Mouse (Mus musculus): ENCODE measurements around the gene Srsx. TPM values are rescaled to one million over a fixed set of nuclear protein-coding genes. Genes with fewer than 3 reads are reported as not detected.
"Not testable (repeated sequence)": the region's sequence is repeated elsewhere in the genome, so short reads cannot be mapped to it uniquely, and the experiment has no call there.

The Srsx gene
- polyA plus RNA-seq (2015; fragmentation: Nextera tagmentation; extraction: Ambion mirVana): not detected in 2 replicates

GRCm38 (mm10) chrX:123222381-123222780 is at the start of gene Srsx:
Gene Srsx, minus strand, starts transcription at chrX:123222481.
- not testable (repeated sequence) for H3K27ac ChIP-seq (replicated peaks); H3K9ac ChIP-seq; H3K36me3 ChIP-seq (replicated peaks); H3K4me1 ChIP-seq (replicated peaks); H3K4me3 ChIP-seq (replicated peaks); ATAC-seq (ENCODE audit: insufficient read depth); H3K27me3 ChIP-seq; H3K4me2 ChIP-seq; H3K9me3 ChIP-seq (replicated peaks)
- WGBS (ENCODE audit: insufficient replicate concordance): 33% methylated on average over 1 of the region's 1 CpGs

- H3K4me1 ChIP-seq (replicated peaks); H3K27me3 ChIP-seq; H3K4me3 ChIP-seq (replicated peaks); ATAC-seq (ENCODE audit: insufficient read depth); H3K27ac ChIP-seq (replicated peaks); H3K4me2 ChIP-seq; H3K9ac ChIP-seq; H3K9me3 ChIP-seq (replicated peaks); H3K36me3 ChIP-seq (replicated peaks): not testable (repeated sequence)
- WGBS (ENCODE audit: insufficient replicate concordance): no CpG with 5 or more reads among the region's 3 CpGs
These were observed 24.5 kb upstream of the Srsx start, which contains the start of gene Gm17577 for GRCm38 (mm10) chrX:123246807-123247206. Gene Gm17577, minus strand, starts transcription at chrX:123246907.

Other genes with a start within 250 kb of the Srsx start
- gene Gm17521, start 192.8 kb downstream of the Srsx start, polyA plus RNA-seq (2015; fragmentation: Nextera tagmentation; extraction: Ambion mirVana): not detected in 2 replicates
- gene Cldn34c1, start 119.0 kb downstream of the Srsx start, polyA plus RNA-seq (2015; fragmentation: Nextera tagmentation; extraction: Ambion mirVana): 3.2 and 3.9 TPM in 2 replicates
- gene Gm17577, start 24.4 kb upstream of the Srsx start, polyA plus RNA-seq (2015; fragmentation: Nextera tagmentation; extraction: Ambion mirVana): not detected in 2 replicates